Mouse (Mus musculus) splenic B cell, adult 2 months (primary cell): ENCODE measurements at regions not wholly inside any gene's neighbourhood (a gene's known extent, or its start where the extent isn't known, plus 50 kb on each side); places are given as distances from the start of the nearest gene placed in this dataset.
A peak's percentile ranks its signal among the peaks of the same experiment; 100 is the strongest.

ENCODE experiments used
- DNase-seq: peaks from one replicate; pipeline ENCODE4 v3.0.0-alpha.2; 2011; ENCODE audit warnings: low read depth, low spot score
- H3K27me3 ChIP-seq: 2 replicates; pipeline ENCODE4 v1.6.1; 2012; ENCODE audit warnings: mild to moderate bottlenecking, low read length, moderate library complexity, mixed read lengths; ENCODE audit not compliant: control insufficient read depth, poor library complexity, insufficient read depth, severe bottlenecking
- H3K36me3 ChIP-seq: 2 replicates; pipeline ENCODE4 v1.6.1; 2012; ENCODE audit warnings: mild to moderate bottlenecking, low read length, moderate library complexity, mixed read lengths; ENCODE audit not compliant: control insufficient read depth, poor library complexity, insufficient read depth, severe bottlenecking

GRCm38 (mm10) chr13:52077616-52078015 is 231.1 kb downstream of the Gadd45g start:
- DNase-seq = no peak
- Histone ChIP-seq H3K36me3 (no peaks in the 10 kb centered on the region), H3K27me3 (no peaks in the 10 kb centered on the region)

- H3K36me3 ChIP-seq = no peaks in the 10 kb centered on the region
- peak; percentile 76 for DNase-seq
- no peaks in the 10 kb centered on the region for H3K27me3 ChIP-seq
Measured at GRCm38 (mm10) chr13:52078561-52078960, 232.1 kb downstream of the Gadd45g start.

DNA sequence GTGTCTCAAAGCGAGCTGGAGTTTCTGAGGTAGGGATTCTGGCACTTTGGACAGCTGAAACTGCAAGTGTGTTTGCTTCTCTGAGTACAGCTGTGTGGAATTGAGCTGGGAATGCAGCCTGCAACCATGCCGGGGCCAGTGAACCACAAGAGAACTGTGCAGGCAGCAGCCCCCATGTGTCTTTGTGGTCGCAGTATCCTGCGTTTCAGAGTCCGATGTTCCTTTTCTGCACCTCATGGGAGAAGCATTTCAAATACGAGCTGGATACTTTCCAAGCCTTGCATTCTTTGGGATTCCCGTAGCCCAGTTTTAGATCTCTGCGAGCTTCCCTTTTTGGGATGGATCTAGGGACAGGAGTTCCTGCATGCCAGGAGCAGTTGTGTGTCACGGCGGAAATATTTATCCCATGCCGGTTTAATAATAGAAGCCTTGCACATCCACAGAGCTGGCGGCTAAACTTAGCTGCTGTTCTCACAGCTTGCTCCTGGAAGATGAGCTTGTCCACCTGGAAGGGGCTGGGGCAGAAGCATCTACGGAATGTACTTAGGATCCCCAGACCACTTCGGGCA is 233.3 kb downstream of the Gadd45g start:
- DNase-seq = no peak
- H3K36me3 ChIP-seq = no peaks in the 10 kb centered on the region
- H3K27me3 ChIP-seq = no peaks in the 10 kb centered on the region

- H3K27me3 ChIP-seq = no peaks in the 10 kb centered on the region
- H3K36me3 ChIP-seq = no peaks in the 10 kb centered on the region
- DNase-seq = peak; percentile 92
Measured at GRCm38 (mm10) chr13:52083601-52084455, 237.3 kb downstream of the Gadd45g start.

GRCm38 (mm10) chr13:52085110-52085509 is 238.6 kb downstream of the Gadd45g start:
- H3K36me3 ChIP-seq = no peaks in the 10 kb centered on the region

GRCm38 (mm10) chr13:52088319-52088718 is 241.8 kb downstream of the Gadd45g start:
- Histone ChIP-seq H3K36me3 (no peaks in the 10 kb centered on the region), H3K27me3 (no peaks in the 10 kb centered on the region)
- no peak for DNase-seq

More at GRCm38 (mm10) chr13:52085110-52085509, 238.6 kb downstream of the Gadd45g start:
- DNase-seq = peak; percentile 66
- no peaks in the 10 kb centered on the region for H3K27me3 ChIP-seq

- Histone ChIP-seq H3K27me3 (no peaks in the 10 kb centered on the region), H3K36me3 (no peaks in the 10 kb centered on the region)
- DNase-seq = no peak
Measured at GRCm38 (mm10) chr13:52090365-52090764, 243.9 kb downstream of the Gadd45g start.

GRCm38 (mm10) chr13:52094785-52095184 is 248.3 kb downstream of the Gadd45g start:
- H3K27me3 ChIP-seq = no peaks in the 10 kb centered on the region
- no peak for DNase-seq

DNA sequence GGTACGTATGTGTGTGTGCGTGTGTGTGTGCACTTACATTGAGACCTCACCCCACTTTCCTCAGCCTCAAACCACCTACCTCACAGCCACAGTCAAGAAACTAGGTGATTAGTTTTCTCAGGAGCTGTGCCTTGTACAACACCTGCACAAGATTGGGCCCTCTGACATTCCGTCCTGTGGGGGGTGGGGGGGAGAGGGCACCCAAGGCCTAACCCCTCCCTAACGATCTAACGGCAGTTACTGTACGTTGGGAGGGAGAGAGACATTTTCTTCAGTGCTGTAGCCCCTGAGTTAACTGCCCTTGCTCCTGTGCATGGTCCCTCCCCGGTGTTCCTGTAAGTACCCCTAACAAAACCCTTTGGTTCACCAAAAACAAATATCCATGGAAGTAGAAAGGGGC is 250.0 kb downstream of the Gadd45g start:
- Histone ChIP-seq H3K27me3 (no peaks in the 10 kb centered on the region), H3K36me3 (no peaks in the 10 kb centered on the region)
- no peak for DNase-seq

More at GRCm38 (mm10) chr13:52094785-52095184, 248.3 kb downstream of the Gadd45g start:
- no peaks in the 10 kb centered on the region for H3K36me3 ChIP-seq

GRCm38 (mm10) chr13:52105989-52106642 is 259.6 kb downstream of the Gadd45g start:
- Histone ChIP-seq H3K36me3 (no peaks in the 10 kb centered on the region), H3K27me3 (no peaks in the 10 kb centered on the region)
- no peak for DNase-seq

DNA sequence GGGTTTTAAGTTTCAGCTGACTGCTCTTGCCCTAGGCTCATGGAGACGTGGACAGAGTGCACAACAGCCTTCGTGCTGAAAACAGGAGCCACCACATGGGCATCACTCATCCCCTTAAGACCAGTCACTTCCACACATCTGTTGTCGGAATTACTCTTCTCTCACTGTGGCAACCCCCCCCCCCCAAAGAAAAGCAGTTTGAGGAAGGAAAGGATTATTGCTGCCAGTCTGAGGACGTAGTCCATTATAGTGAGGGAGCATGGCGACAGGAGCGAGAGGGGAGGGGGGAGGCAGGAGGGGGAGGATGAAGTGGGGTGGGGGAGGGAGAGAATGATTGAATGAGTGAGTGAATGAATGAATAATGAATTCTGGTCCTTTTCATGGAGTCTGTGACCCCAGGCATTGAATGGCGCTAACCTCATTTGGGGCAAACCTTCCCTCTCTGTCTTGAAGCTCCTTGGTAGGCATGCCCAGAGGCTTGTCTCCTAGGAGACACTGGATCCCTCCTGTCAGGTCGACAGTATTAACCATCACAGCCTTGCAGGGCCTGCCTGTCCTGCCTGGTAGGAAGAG is 262.0 kb downstream of the Gadd45g start:
- Histone ChIP-seq H3K36me3 (no peaks in the 10 kb centered on the region), H3K27me3 (no peaks in the 10 kb centered on the region)
- DNase-seq = no peak

DNA sequence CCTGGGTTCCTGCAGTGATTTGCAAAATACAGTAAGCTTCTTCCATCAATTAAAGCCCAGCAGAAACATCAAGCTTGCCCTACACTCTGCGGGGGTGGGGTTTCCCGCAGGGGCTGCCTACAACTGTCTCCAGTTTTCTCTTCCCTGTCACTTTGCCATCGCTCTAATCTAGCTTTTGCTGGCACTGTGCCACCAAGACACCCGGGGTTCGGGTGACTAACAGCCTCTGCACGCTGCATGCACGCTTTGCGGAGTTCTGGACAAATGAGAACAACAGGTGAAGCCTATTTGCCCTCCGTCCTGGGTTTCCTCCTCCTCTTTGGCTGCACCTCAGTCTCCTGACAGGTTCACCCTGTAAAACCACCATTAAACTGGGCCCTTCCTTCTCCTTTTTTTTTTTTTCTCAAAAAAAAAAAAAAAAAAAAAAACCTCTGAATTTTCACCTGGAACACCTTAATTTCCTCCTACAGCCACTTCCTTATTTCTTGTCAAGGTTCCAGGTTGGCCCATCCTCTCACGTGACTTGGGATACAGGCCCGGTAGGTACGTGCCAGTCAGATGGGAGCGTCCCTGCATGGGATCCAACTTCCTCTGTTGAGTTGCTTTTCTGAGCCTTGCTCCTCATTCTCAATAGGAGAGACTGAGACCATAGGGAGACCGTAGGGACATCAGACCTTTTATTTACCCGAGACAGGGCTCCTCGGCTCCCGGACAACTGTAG is 262.7 kb downstream of the Gadd45g start:
- H3K27me3 ChIP-seq = no peaks in the 10 kb centered on the region
- no peak for DNase-seq
- no peaks in the 10 kb centered on the region for H3K36me3 ChIP-seq

GRCm38 (mm10) chr13:52110750-52111149 is 264.3 kb downstream of the Gadd45g start:
- Histone ChIP-seq H3K36me3 (no peaks in the 10 kb centered on the region), H3K27me3 (no peaks in the 10 kb centered on the region)
- no peak for DNase-seq

DNA sequence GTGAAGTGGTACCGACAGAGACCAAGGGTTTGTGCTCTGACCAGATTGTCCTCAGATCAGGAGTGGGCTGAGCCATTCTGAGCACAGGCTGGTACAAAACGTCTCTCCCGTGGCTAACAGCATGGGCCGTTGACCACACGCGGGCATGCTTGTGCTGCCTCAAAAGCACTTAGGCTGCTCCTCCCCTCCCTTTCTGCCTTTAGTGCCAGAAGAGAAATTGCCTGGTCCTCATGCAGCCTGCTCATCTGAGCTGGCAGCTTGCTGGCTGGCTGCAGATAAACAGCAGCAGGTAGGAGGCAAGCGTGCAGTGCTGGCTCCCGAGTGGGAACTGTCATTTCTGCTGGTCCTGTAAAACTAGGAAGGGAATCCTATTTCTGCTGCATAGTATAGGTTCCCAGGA is 267.1 kb downstream of the Gadd45g start:
- Histone ChIP-seq H3K27me3 (no peaks in the 10 kb centered on the region), H3K36me3 (no peaks in the 10 kb centered on the region)
- DNase-seq = no peak
